ENCODE assay signal across 15 mouse cellular contexts in the genomic region with DNA sequence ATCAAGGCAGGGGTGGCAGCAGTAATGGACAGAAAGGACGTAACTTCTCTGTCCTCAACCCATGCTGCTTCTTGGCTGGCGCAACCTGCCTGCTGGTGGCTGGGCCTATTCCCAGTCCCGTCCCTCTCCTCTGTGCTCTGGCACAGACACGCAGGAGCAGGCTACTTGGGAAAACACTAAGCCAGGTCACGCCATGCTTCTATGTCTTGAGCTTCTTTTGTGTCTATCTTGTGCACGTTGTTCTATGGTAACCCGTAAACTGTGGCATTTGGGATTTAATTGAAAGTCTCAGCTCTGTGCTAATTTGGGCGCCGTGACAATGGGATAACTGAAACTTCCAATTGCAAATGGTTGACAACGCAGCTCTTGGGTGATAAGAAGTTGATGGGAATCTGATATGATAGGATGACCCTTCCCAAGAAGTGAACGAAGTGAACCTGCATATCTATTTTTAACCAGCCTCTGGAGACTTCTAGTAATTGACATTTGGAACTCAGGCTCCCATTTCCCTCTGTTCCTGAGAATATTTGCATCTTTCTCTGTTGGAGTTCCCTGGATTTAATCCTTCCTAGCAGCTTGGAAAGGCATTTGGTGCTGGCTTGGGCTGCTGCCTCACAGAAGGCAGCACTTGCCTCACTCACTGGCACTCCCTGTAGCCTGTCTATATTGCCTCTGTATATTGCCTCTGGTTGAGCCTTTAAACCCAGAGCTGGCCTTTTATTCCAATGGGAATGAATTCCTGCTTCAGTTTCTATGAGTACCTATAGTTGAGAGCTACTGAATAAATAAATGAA.
DNase-seq lines count a peak whose midpoint lies in the region; ATAC-seq and TF ChIP-seq lines count a peak whose summit lies in the region.
"Had no signal": no experiment of that assay in that cellular context is flagged by ENCODE, and none has a peak within 500 bp of the region (broad histone marks: within the 10 kb centered on the region; RNA-seq: fewer than 3 reads in every experiment).

No protein-coding gene starts in this region.

- TF ChIP-seq POLR2A in cortical plate, adult 2 months (IDR thresholded peaks at IDR 0.05; ENCODE audit: extremely low read depth, insufficient read depth, low read length): no peak

- H3K9me3 ChIP-seq in heart, embryonic 10.5 days: no peaks in the 10 kb centered on the region
- H3K9me3 ChIP-seq: embryonic facial prominence, embryonic 15.5 days; intestine, embryonic 15.5 days; neural tube, embryonic 15.5 days had no signal

- peak; percentile 64 for ATAC-seq in frontal cortex, adult (ENCODE audit: low TSS enrichment)
- ATAC-seq in megakaryocyte, adult 5-6 weeks (ENCODE audit: poor library complexity, severe bottlenecking): no peak
- ATAC-seq: intestine, embryonic 15.5 days; Patski had no signal

- no peaks in the 10 kb centered on the region for H3K36me3 ChIP-seq in heart, embryonic 10.5 days
- H3K36me3 ChIP-seq: embryonic facial prominence, embryonic 15.5 days; intestine, embryonic 15.5 days; neural tube, embryonic 15.5 days had no signal

- intact Hi-C loops in heart, postnatal 14 days (cut with DNase I): no loop called here

- no peak for DNase-seq in frontal cortex, postnatal 25 days (ENCODE audit: low spot score in 2 of 2)
- DNase-seq in right cerebral cortex, postnatal 4 days: peak; percentile 23
- DNase-seq in right cerebral cortex, adult 2 months (ENCODE audit: low spot score in 2 of 2): no peak
- no peak for DNase-seq in heart, postnatal 14 days
- DNase-seq in heart, embryonic 10.5 days (ENCODE audit: low spot score): no peak
- DNase-seq: lung, postnatal 14 days; midbrain, embryonic 14.5 days; thymus, adult 18-20 months had no signal

- H3K27me3 ChIP-seq in heart, embryonic 10.5 days (ENCODE audit: insufficient read depth, poor library complexity, severe bottlenecking): no peaks in the 10 kb centered on the region
- H3K27me3 ChIP-seq: embryonic facial prominence, embryonic 15.5 days; intestine, embryonic 15.5 days; neural tube, embryonic 15.5 days; Patski had no signal

- H3K4me1 ChIP-seq in cortical plate, adult 2 months (ENCODE audit: control insufficient read depth, insufficient read depth, low read length): peaks cover 7% of the 10 kb centered on the region; the same call in 1 of the 2 replicates
- H3K4me1 ChIP-seq in heart, embryonic 10.5 days: no peaks in the 10 kb centered on the region
- H3K4me1 ChIP-seq: embryonic facial prominence, embryonic 15.5 days; intestine, embryonic 15.5 days had no signal

- 68% methylated on average over 11 of the region's 11 CpGs for WGBS in heart, embryonic 10.5 days

- peak overlapping the region; percentile 16; the same call in 1 of the 2 replicates for H3K27ac ChIP-seq in cortical plate, adult 2 months (ENCODE audit: insufficient read depth, low read length)
- H3K27ac ChIP-seq in heart, embryonic 10.5 days: no peak overlapping the region
- H3K27ac ChIP-seq: embryonic facial prominence, embryonic 15.5 days; intestine, embryonic 15.5 days; neural tube, embryonic 15.5 days had no signal

- no peak overlapping the region for H3K4me3 ChIP-seq in cortical plate, adult 2 months (ENCODE audit: insufficient read depth, low read length)
- H3K4me3 ChIP-seq in heart, embryonic 10.5 days: no peak overlapping the region
- H3K4me3 ChIP-seq: embryonic facial prominence, embryonic 15.5 days; intestine, embryonic 15.5 days; neural tube, embryonic 15.5 days had no signal

- TF ChIP-seq CTCF in cortical plate, adult 2 months (IDR thresholded peaks at IDR 0.05; ENCODE audit: extremely low read depth, insufficient read depth, low read length): no peak
